Mouse (Mus musculus) heart, embryonic 14.5 days (tissue): ENCODE measurements around the gene Jmjd8. TPM values are rescaled to one million over a fixed set of nuclear protein-coding genes. Genes with fewer than 3 reads are reported as not detected.

Experiments
- ATAC-seq: fragments of 200-750 bp; cut with Nextera tagmentation; 2 replicates; pipeline ENCODE4 v1.8.0; 2017; ENCODE audit warnings: low read depth, moderate TSS enrichment; ENCODE audit not compliant: insufficient number of reproducible peaks, insufficient read depth, low FRiP score
- H3K27ac ChIP-seq, 2 experiments: fragments of 200-500 bp in 1 of 2; fragments of 300-500 bp in 1 of 2; sonication (generic) in 1 of 2; replicated peaks in 1 of 2; 2 replicates each; pipeline ENCODE4 v1.5.1; 2012 to 2014; ENCODE audit warnings: low read depth in 2 of 2, low read length in 2 of 2, control low read depth in 1 of 2, mild to moderate bottlenecking in 1 of 2, mixed read lengths in 1 of 2; ENCODE audit not compliant: control insufficient read depth in 1 of 2, insufficient read depth in 1 of 2
- H3K27me3 ChIP-seq: fragments of 300-500 bp; sonication (generic); 2 replicates; pipeline ENCODE4 v1.6.1; 2014; ENCODE audit warnings: mild to moderate bottlenecking, low read length, control low read depth; ENCODE audit not compliant: control insufficient read depth, insufficient read depth
- H3K36me3 ChIP-seq: fragments of 300-500 bp; sonication (generic); 2 replicates; pipeline ENCODE4 v1.6.1; 2014; ENCODE audit warnings: mild to moderate bottlenecking, control low read depth, low read length, mixed read lengths; ENCODE audit not compliant: control insufficient read depth, insufficient read depth
- H3K4me1 ChIP-seq, 2 experiments: fragments of 200-500 bp in 1 of 2; fragments of 300-500 bp in 1 of 2; sonication (generic) in 1 of 2; 2 replicates each; pipeline ENCODE4 v1.6.1; 2012 to 2014; ENCODE audit warnings: low read length in 2 of 2, control low read depth in 1 of 2, mixed read lengths in 1 of 2; ENCODE audit not compliant: control insufficient read depth in 2 of 2, insufficient read depth in 2 of 2
- H3K4me2 ChIP-seq: fragments of 300-500 bp; sonication (generic); 2 replicates; pipeline ENCODE4 v1.6.1; 2014; ENCODE audit warnings: mild to moderate bottlenecking, low read length
- H3K4me3 ChIP-seq, 2 experiments: fragments of 200-500 bp in 1 of 2; fragments of 300-500 bp in 1 of 2; sonication (generic) in 1 of 2; 2 replicates each; pipeline ENCODE4 v1.5.1; 2012 to 2014; ENCODE audit warnings: low read length in 2 of 2, mild to moderate bottlenecking in 2 of 2, control low read depth in 1 of 2, low read depth in 1 of 2, moderate library complexity in 1 of 2; ENCODE audit not compliant: control insufficient read depth in 1 of 2, insufficient read depth in 1 of 2
- H3K9ac ChIP-seq: fragments of 300-500 bp; sonication (generic); 2 replicates; pipeline ENCODE4 v1.6.1; 2014; ENCODE audit warnings: mild to moderate bottlenecking, low read length
- H3K9me3 ChIP-seq: fragments of 300-500 bp; sonication (generic); 2 replicates; pipeline ENCODE4 v1.6.1; 2016; ENCODE audit warnings: low read length, control low read depth; ENCODE audit not compliant: control insufficient read depth
- WGBS: fragments of 180-500 bp; shearing (Covaris S2); extraction: QIAGEN DNeasy Blood & Tissue Kit; methylation state at CpG from one replicate; pipeline ENCODE4 v1.1.7; 2014; 5-methylcytosine and 5-hydroxymethylcytosine counted together
- microRNA-seq: library from miRNA; unstranded; fragments of <30 nt; microRNA quantifications from one replicate; pipeline ENCODE4, GENCODE M21; 2016
- polyA plus RNA-seq: library from polyadenylated mRNA; unstranded; fragments of >200 nt; fragmentation: Nextera tagmentation; extraction: Ambion mirVana; gene quantifications from 2 replicates; pipeline ENCODE4 v1.2.1, GENCODE M21; 2014

Gene Jmjd8
- polyA plus RNA-seq, 1 experiment from 2014 or later, result 30.0 TPM

DNA sequence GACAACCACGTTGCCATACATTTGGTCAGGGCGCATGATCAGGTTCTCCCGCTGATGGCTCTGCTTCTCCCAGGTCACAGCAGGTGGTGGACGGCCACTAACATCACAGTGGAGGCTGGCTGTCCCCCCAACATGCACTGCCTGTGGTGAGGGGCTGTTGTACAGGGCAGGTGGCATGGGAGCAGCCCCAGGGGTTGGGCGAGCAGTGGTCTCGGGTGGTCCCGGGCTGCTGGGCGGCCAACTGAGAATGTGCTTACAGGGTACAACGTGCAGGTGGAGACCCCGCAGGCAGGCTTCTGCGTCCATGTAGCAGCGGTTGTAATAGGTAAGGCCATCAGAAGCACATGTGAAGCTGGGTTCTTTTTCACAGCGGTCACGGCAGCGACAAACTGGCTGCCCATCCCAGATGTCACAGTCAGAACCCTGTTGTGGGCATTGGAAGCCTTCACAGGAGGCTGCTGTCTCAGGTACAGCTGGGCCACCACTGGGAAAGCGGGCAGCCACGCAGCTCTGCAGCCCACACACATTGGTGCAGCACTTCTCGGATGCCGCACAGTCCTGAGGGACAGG lies 50.0 kb downstream of the Jmjd8 start:
- Histone ChIP-seq H3K4me2 (no peak overlapping the region), H3K27ac (no peak overlapping the region), H3K4me1 (peaks cover 20 to 25% of the 10 kb centered on the region in 2 experiments), H3K9ac (no peak overlapping the region), H3K36me3 (peaks cover 27% of the 10 kb centered on the region), H3K27me3 (no peaks in the 10 kb centered on the region), H3K4me3 (no peak overlapping the region), H3K9me3 (no peaks in the 10 kb centered on the region)
- ATAC-seq, result no peak
- 92% methylated on average over 19 of the region's 19 CpGs for WGBS

DNA sequence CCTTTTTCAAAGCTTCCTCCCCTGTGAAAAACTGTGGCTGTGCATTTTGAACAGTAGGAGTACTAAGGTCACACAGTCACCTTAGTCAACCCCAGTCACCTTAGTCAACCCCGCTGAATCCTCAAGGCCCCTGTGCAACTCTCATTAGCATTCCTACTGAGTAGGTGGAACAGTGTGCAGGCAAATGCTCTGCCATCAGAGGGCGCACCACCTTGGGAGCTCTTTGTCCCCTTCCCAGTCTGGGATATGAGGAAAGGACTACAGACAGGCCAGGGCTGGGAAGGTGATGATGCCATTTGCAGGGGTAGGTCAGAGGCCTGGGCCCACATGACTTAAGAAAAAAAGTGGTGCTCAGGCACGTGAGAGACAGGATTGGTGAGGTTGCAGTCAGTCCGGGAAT lies 50.6 kb downstream of the Jmjd8 start:
- no peak overlapping the region for H3K4me3 ChIP-seq
- ATAC-seq, result no peak
- no peak overlapping the region for H3K27ac ChIP-seq
- no peak overlapping the region for H3K4me2 ChIP-seq
- H3K9ac ChIP-seq, result no peak overlapping the region
- H3K4me1 ChIP-seq, result peaks cover 14 to 20% of the 10 kb centered on the region in 2 experiments
- no peaks in the 10 kb centered on the region for H3K9me3 ChIP-seq
- peaks cover 33% of the 10 kb centered on the region for H3K36me3 ChIP-seq
- H3K27me3 ChIP-seq, result no peaks in the 10 kb centered on the region
- WGBS, result 65% methylated on average over 4 of the region's 4 CpGs

DNA sequence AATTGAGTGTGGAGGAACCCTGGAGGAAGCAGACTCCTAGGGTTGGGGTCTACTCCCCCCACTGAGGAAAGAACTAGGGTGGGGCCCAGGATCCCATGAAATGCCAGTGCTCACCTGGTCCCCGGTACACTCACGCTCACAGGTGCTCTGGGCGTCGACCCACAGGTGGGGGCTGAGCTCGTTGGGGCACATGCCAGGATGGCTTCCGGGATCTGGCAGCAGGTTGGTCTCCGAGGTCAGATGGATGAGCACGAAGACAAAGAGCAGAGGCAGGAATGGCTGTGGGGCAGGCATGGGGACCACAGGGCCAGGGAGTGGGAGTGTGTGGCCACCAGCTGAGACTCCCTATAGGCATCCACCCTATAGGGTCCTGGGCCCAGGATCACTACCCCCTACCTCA lies 51.1 kb downstream of the Jmjd8 start:
- H3K27me3 ChIP-seq, result no peaks in the 10 kb centered on the region
- no peak overlapping the region for H3K4me2 ChIP-seq
- no peak overlapping the region for H3K4me3 ChIP-seq
- no peak overlapping the region for H3K27ac ChIP-seq
- peaks cover 14 to 17% of the 10 kb centered on the region in 2 experiments for H3K4me1 ChIP-seq
- WGBS, result 82% methylated on average over 8 of the region's 8 CpGs
- ATAC-seq, result no peak
- H3K9ac ChIP-seq, result no peak overlapping the region
- no peaks in the 10 kb centered on the region for H3K9me3 ChIP-seq
- peaks cover 38% of the 10 kb centered on the region for H3K36me3 ChIP-seq

DNA sequence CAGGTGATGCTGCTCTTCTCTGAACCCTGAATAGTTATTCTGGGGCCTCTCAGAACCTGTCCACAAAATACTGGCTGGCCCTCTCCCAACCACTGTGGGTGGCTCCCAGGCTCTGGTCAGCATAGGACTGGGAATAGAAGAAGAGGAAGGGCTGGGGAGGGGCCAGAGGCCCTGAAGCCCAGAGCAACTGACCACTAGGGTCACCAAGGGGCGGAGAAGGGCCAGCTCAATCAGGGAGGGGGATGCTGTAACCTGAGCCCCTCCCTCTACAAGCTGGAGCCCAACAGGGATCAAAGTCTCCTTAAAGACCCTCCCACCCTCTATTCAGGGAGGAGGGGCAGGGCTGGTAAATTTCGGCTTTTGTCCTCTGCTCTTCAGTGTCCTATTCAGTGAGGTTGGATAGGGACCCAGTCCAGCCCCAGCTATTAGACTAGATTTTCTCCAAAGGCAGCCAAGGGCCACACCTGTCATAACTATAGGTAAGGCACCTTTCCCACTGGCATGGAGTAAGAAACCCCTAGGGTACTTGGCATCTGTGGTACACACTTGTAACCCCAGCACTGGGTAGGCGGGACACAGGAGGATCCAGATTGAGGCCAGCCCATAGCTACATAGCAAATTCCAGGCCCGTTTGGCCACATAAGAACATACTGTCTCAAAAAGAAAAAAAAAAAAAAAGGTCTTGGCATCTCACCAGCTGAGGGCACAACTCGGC lies 51.7 kb downstream of the Jmjd8 start, which contains the start of gene Wfikkn1:
TSS of gene Wfikkn1 (minus strand) at position 663 of the 715 bp plus-strand sequence.
- Histone ChIP-seq H3K4me3 (no peak within 1 kb of the TSS), H3K36me3 (peaks cover 41% of the 10 kb centered on the region), H3K27me3 (no peaks in the 10 kb centered on the region), H3K27ac (no peak within 1 kb of the TSS), H3K4me2 (no peak within 1 kb of the TSS), H3K9ac (no peak within 1 kb of the TSS), H3K4me1 (peaks cover 14 to 17% of the 10 kb centered on the region in 2 experiments), H3K9me3 (no peaks in the 10 kb centered on the region)
- WGBS, result 58% methylated on average over 5 of the region's 5 CpGs
- ATAC-seq, result no peak

DNA sequence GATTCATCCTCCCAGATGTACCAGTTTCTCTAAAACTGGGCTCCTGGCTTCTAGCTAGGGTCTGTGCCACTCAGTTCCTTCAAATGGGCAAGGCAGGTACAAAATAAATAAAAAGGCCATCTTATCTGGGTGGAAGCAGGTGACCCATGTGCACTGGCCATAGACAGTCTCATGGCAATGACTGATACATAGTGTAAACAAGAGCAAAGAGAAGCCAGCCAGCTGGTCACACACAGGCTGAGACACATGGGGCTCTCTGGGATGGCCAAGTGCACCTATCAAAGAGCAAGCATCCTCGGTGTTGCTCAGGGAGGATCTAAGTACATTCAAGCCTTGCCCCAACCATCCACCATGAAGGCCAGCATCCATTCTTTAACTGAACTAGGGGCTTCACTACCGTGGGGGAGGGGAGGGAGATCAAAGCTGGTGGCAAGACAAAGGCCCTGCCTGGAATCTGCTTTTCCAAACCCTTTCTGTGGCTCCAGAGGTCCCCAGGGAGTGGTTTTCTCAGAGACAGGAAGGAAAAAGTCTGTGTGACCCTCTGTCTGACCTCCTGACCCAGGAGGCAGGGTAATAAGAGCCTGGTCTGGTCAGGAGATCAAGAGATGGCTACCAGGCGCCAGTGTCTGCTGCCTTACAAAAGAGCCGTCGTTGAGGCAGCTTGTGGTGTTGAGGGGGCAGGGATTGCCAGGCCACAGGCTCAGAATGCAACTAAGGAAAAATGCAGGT lies 52.4 kb downstream of the Jmjd8 start:
- ATAC-seq, result no peak
- H3K36me3 ChIP-seq, result peaks cover 41% of the 10 kb centered on the region

More for the DNA sequence above, 52.4 kb downstream of the Jmjd8 start:
- H3K27ac ChIP-seq, result no peak overlapping the region
- 24% methylated on average over 5 of the region's 5 CpGs for WGBS
- no peak overlapping the region for H3K4me2 ChIP-seq
- no peak overlapping the region for H3K9ac ChIP-seq
- no peak overlapping the region for H3K4me3 ChIP-seq
- H3K9me3 ChIP-seq, result no peaks in the 10 kb centered on the region
- H3K4me1 ChIP-seq, result peaks cover 12 to 13% of the 10 kb centered on the region in 2 experiments
- H3K27me3 ChIP-seq, result no peaks in the 10 kb centered on the region

Small RNA genes lying within 50 kb of the gene (microRNA-seq; reads per million reads assigned to microRNA genes)
- gene Mir3082, result 1.7 reads per million
- not detected for gene Mir6966

Other genes with a start within 250 kb of the Jmjd8 start
- 36.3 and 37.8 TPM in 2 replicates for gene Lmf1, start 249.8 kb upstream of the Jmjd8 start, polyA plus RNA-seq
- 2.4 and 3.7 TPM in 2 replicates for gene Gng13, start 111.7 kb upstream of the Jmjd8 start, polyA plus RNA-seq
- gene Chtf18, start 101.4 kb upstream of the Jmjd8 start, polyA plus RNA-seq, result 8.0 and 9.5 TPM in 2 replicates
- gene Rpusd1, start 101.2 kb upstream of the Jmjd8 start, polyA plus RNA-seq, result 12.0 and 13.4 TPM in 2 replicates
- not detected in 2 replicates for gene Mslnl, start 92.8 kb upstream of the Jmjd8 start, polyA plus RNA-seq
- 31.9 and 34.7 TPM in 2 replicates for gene Msln, start 74.5 kb upstream of the Jmjd8 start, polyA plus RNA-seq
- gene Narfl, start 55.1 kb upstream of the Jmjd8 start, polyA plus RNA-seq, result 36.6 and 37.2 TPM in 2 replicates
- 59.4 and 60.2 TPM in 2 replicates for gene Haghl, start 43.2 kb upstream of the Jmjd8 start, polyA plus RNA-seq
- 0.09 TPM in 1 of 2 replicates, not detected in the other for gene Ccdc78, start 42.3 kb upstream of the Jmjd8 start, polyA plus RNA-seq
- 58.4 and 76.0 TPM in 2 replicates for gene Fam173a, start 36.0 kb upstream of the Jmjd8 start, polyA plus RNA-seq
- gene AC134908.4, start 33.2 kb upstream of the Jmjd8 start, polyA plus RNA-seq, result not detected in 2 replicates
- 3.3 and 10.1 TPM in 2 replicates for gene Metrn, start 31.7 kb upstream of the Jmjd8 start, polyA plus RNA-seq
- 0.85 and 1.1 TPM in 2 replicates for gene Fbxl16, start 19.8 kb upstream of the Jmjd8 start, polyA plus RNA-seq
- 15.2 and 17.3 TPM in 2 replicates for gene Wdr24, start 5.2 kb upstream of the Jmjd8 start, polyA plus RNA-seq
- gene Stub1, start 4.5 kb downstream of the Jmjd8 start, polyA plus RNA-seq, result 282 and 298 TPM in 2 replicates
- gene Rhbdl1, start 8.4 kb downstream of the Jmjd8 start, polyA plus RNA-seq, result 1.2 and 1.5 TPM in 2 replicates
- gene Gm20683, start 12.9 kb downstream of the Jmjd8 start, polyA plus RNA-seq, result 1.2 and 1.9 TPM in 2 replicates
- gene Rhot2, start 16.0 kb downstream of the Jmjd8 start, polyA plus RNA-seq, result 11.5 and 12.7 TPM in 2 replicates
- 8.2 and 8.6 TPM in 2 replicates for gene Wdr90, start 32.6 kb downstream of the Jmjd8 start, polyA plus RNA-seq
- 164 and 184 TPM in 2 replicates for gene Mcrip2, start 39.9 kb downstream of the Jmjd8 start, polyA plus RNA-seq
- gene Mettl26, start 46.2 kb downstream of the Jmjd8 start, polyA plus RNA-seq, result 36.7 and 41.7 TPM in 2 replicates
- 0.27 and 0.53 TPM in 2 replicates for gene Wfikkn1, start 52.0 kb downstream of the Jmjd8 start, polyA plus RNA-seq
- gene Rab40c, start 90.9 kb downstream of the Jmjd8 start, polyA plus RNA-seq, result 7.5 and 8.8 TPM in 2 replicates
- 61.8 and 62.7 TPM in 2 replicates for gene Pigq, start 116.1 kb downstream of the Jmjd8 start, polyA plus RNA-seq
- gene Nhlrc4, start 116.1 kb downstream of the Jmjd8 start, polyA plus RNA-seq, result 0.09 TPM in 1 of 2 replicates, not detected in the other
- 0.09 TPM in 1 of 2 replicates, not detected in the other for gene A930017K11Rik, start 123.7 kb downstream of the Jmjd8 start, polyA plus RNA-seq
- 11.2 and 11.3 TPM in 2 replicates for gene Capn15, start 156.9 kb downstream of the Jmjd8 start, polyA plus RNA-seq
- gene Rab11fip3, start 240.7 kb downstream of the Jmjd8 start, polyA plus RNA-seq, result 12.3 and 12.8 TPM in 2 replicates